Mouse (Mus musculus) hindbrain, postnatal 0 days (tissue): ENCODE measurements around the gene Zc2hc1c. TPM values are rescaled to one million over a fixed set of nuclear protein-coding genes. Genes with fewer than 3 reads are reported as not detected.
A peak's percentile ranks its signal among the peaks of the same experiment; 100 is the strongest.

Source experiments
- ATAC-seq: fragments of 200-750 bp; cut with Nextera tagmentation; 2 replicates; pipeline ENCODE4 v1.8.0; 2017; ENCODE audit warnings: mild to moderate bottlenecking, moderate TSS enrichment, moderate library complexity
- DNase-seq: peaks from one replicate; pipeline ENCODE4 v3.0.0-alpha.2; 2015; ENCODE audit warnings: low spot score
- H3K27ac ChIP-seq: fragments of 300-500 bp; sonication (generic); 2 replicates; pipeline ENCODE4 v1.5.1; 2014; ENCODE audit warnings: mild to moderate bottlenecking
- H3K27me3 ChIP-seq: fragments of 300-500 bp; sonication (generic); 2 replicates; pipeline ENCODE4 v1.6.1; 2014; ENCODE audit warnings: low read length, mixed read lengths; ENCODE audit not compliant: insufficient read depth
- H3K36me3 ChIP-seq: fragments of 300-500 bp; sonication (generic); 2 replicates; pipeline ENCODE4 v1.6.1; 2014; ENCODE audit warnings: low read length, mixed read lengths; ENCODE audit not compliant: insufficient read depth
- H3K4me1 ChIP-seq: fragments of 300-500 bp; sonication (generic); 2 replicates; pipeline ENCODE4 v1.6.1; 2014; ENCODE audit warnings: antibody characterized with exemption, low read length, mixed read lengths; ENCODE audit not compliant: insufficient read depth
- H3K4me2 ChIP-seq: fragments of 300-500 bp; sonication (generic); 2 replicates; pipeline ENCODE4 v1.6.1; 2014; ENCODE audit warnings: low read depth, mild to moderate bottlenecking, low read length, moderate library complexity, mixed read lengths
- H3K4me3 ChIP-seq: fragments of 300-500 bp; sonication (generic); 2 replicates; pipeline ENCODE4 v1.5.1; 2014; ENCODE audit warnings: low read length
- H3K9ac ChIP-seq: fragments of 300-500 bp; sonication (generic); replicated peaks from 2 replicates; pipeline ENCODE4 v1.6.1; 2014; ENCODE audit warnings: mild to moderate bottlenecking, low read length, moderate library complexity, mixed read lengths
- H3K9me3 ChIP-seq: fragments of 300-500 bp; sonication (generic); 2 replicates; pipeline ENCODE4 v1.6.1; 2016; ENCODE audit warnings: low read length, mixed read lengths
- CTCF ChIP-seq: IDR thresholded peaks from 2 replicates; pipeline ENCODE4 v1.5.1; 2016; ENCODE audit warnings: antibody characterized with exemption, control low read depth, low read depth
- WGBS: fragments of 180-500 bp; shearing (Covaris S2); extraction: QIAGEN DNeasy Blood & Tissue Kit; methylation state at CpG from one replicate; pipeline ENCODE4 v1.1.7; 2014; 5-methylcytosine and 5-hydroxymethylcytosine counted together
- polyA plus RNA-seq: library from polyadenylated mRNA; unstranded; fragments of >200 nt; fragmentation: Nextera tagmentation; extraction: Ambion mirVana; gene quantifications from 2 replicates; pipeline ENCODE4 v1.2.1, GENCODE M21; 2015
- total RNA-seq: library from RNA; depleted of rRNA; stranded (reverse); fragments of >200 nt; gene quantifications from 2 replicates; pipeline ENCODE4 v1.2.3, GENCODE M21; 2014

The Zc2hc1c gene
- total and polyA plus RNA-seq, 2 experiments from 2014 or later, result 1.1 to 1.4 TPM

DNA sequence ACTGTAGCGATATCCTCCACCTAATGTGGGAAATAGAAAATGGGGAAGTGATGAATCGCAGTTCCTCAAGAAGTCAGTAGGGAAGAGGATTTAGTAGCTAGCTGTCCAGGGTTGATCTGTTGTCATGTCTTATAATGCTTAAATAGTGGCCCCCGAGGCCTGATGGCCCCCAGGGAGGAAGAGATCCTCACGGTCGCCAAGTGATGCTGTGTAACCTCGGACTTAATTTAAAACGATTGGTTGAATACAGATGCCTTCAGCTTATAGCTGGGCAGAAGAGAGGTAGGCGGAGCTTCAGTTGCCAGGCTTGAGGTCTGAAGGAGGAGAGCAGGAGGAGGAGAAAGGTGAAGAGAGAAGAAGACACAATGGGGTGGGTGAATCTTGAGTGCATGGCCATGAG, 4.1 kb upstream of the Zc2hc1c start:
- Histone ChIP-seq H3K4me3 (no peak overlapping the region), H3K36me3 (no peaks in the 10 kb centered on the region), H3K4me2 (no peak overlapping the region), H3K9ac (no peak overlapping the region), H3K27me3 (no peaks in the 10 kb centered on the region), H3K4me1 (no peaks in the 10 kb centered on the region), H3K27ac (no peak overlapping the region), H3K9me3 (no peaks in the 10 kb centered on the region)
- DNase-seq (no peak), ATAC-seq (no peak)
- no peak for TF ChIP-seq CTCF
- WGBS, result 69% methylated on average over 8 of the region's 8 CpGs

- 93% methylated on average over 4 of the region's 4 CpGs for WGBS
These were observed 3.4 kb upstream of the Zc2hc1c start for GRCm38 (mm10) chr12:85284996-85285395.

GRCm38 (mm10) chr12:85286941-85287340, 1.4 kb upstream of the Zc2hc1c start:
- Histone ChIP-seq H3K27ac (no peak overlapping the region), H3K4me3 (no peak overlapping the region), H3K9ac (no peak overlapping the region), H3K36me3 (no peaks in the 10 kb centered on the region), H3K4me1 (no peaks in the 10 kb centered on the region), H3K27me3 (no peaks in the 10 kb centered on the region), H3K9me3 (no peaks in the 10 kb centered on the region), H3K4me2 (no peak overlapping the region)
- ATAC-seq (no peak), DNase-seq (peak; percentile 58)
- 28% methylated on average over 3 of the region's 5 CpGs for WGBS
- TF ChIP-seq CTCF, result peak; percentile 79

More at GRCm38 (mm10) chr12:85284996-85285395, 3.4 kb upstream of the Zc2hc1c start:
- no peaks in the 10 kb centered on the region for H3K27me3 ChIP-seq
- H3K27ac ChIP-seq, result no peak overlapping the region
- no peak overlapping the region for H3K9ac ChIP-seq
- DNase-seq, result no peak
- H3K36me3 ChIP-seq, result no peaks in the 10 kb centered on the region
- TF ChIP-seq CTCF, result no peak
- no peak overlapping the region for H3K4me3 ChIP-seq
- H3K9me3 ChIP-seq, result no peaks in the 10 kb centered on the region
- ATAC-seq, result no peak
- no peak overlapping the region for H3K4me2 ChIP-seq
- H3K4me1 ChIP-seq, result no peaks in the 10 kb centered on the region

DNA sequence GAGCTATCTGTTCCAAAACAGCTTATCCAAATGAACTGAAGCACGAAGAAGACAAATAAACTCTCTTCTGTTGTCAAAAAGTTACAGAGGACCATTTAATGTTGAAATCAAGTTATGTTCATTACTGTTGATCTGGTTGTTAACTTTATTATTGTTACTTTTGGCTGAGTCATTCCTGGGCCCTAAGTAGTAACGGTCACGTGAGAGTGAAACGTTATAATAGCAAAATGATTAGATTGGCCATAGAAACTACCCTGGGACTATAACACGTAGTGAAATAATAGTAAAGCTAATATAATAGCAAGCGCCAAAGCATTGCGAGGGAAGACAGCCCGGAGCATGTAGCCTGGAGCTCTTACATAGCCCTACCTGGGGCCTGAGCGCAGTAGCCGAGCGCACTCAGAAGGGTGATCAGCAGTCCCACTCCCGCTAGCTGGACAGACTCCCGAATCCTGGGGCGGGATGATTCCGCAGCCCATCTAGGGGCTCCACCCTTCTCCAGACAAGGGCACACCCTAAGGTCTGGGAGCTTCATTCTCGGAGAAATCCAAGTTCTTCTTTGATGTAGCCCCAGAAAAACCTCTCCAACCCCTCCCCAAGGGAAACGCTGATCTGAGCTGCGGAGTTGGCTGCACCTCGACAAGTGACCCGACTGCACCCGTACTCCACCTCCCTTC, 444 bp upstream of the Zc2hc1c start, which contains the start of gene Acyp1:
Gene Acyp1 (minus strand): TSS at position 630 of the 677 bp plus-strand sequence.
- Histone ChIP-seq H3K27me3 (no peaks in the 10 kb centered on the region), H3K36me3 (no peaks in the 10 kb centered on the region), H3K9me3 (no peaks in the 10 kb centered on the region), H3K4me3 (peak within 1 kb of the TSS; percentile 44), H3K9ac (peak within 1 kb of the TSS; percentile 40; the same call in 1 of the 2 replicates), H3K27ac (peak within 1 kb of the TSS; percentile 11; the same call in 1 of the 2 replicates), H3K4me2 (peak within 1 kb of the TSS; percentile 91), H3K4me1 (no peaks in the 10 kb centered on the region)
- DNase-seq, result no peak
- 10% methylated on average over 21 of the region's 21 CpGs for WGBS
- ATAC-seq, result peak; percentile 41
- no peak for TF ChIP-seq CTCF

DNA sequence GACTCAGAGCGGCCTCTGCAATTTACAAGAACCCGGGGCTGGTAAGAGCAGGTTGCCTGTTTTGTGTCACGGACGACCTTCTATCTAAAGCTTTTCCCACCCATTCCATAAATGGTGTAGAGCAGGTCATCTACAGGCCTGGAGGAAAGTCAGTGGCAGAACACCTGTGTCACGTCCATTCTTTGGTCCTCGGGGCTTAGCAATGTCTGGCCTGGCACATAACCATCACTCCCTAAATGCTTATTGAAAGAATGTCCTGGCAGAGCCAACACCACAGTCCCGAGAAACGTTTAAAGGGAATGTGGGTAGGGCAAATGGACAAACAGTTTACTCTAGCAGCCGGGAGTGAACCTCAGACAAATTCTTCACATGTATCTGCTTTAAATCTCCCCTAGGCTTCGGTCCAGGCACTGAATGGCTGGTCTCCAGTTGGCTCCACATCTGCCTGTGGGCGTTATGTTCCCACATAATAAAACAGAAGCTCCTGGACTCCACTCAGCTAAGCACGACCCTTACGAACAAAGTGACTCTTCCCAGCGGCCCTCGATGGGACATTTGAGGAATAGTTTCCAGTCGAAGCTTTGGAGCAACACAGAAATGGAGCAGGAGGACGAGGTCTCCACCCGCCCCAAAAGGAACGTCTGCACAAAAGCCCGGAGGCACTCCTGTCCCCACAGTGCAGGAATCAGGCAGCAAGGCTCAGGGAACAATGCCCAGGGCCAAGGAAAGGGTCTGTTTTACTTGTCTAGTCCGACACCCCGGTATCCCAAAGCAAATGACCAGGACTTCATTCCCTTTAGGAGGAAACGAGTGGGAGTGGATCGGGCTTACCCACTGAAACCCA, 988 bp downstream of the Zc2hc1c start:
- 52% methylated on average over 24 of the region's 24 CpGs for WGBS
- peak overlapping the region; percentile 44 for H3K4me3 ChIP-seq
- DNase-seq (peak; percentile 34), ATAC-seq (0 out of 2 replicates have a peak, but pooled peaks have one; percentile 3)
- H3K27ac ChIP-seq, result peak overlapping the region; percentile 11; the same call in 1 of the 2 replicates
- H3K9me3 ChIP-seq, result peaks cover 2% of the 10 kb centered on the region
- peak overlapping the region; percentile 91 for H3K4me2 ChIP-seq
- H3K4me1 ChIP-seq, result no peaks in the 10 kb centered on the region
- no peaks in the 10 kb centered on the region for H3K27me3 ChIP-seq
- no peak for TF ChIP-seq CTCF
- H3K9ac ChIP-seq, result peak overlapping the region; percentile 35; the same call in 1 of the 2 replicates
- no peaks in the 10 kb centered on the region for H3K36me3 ChIP-seq

DNA sequence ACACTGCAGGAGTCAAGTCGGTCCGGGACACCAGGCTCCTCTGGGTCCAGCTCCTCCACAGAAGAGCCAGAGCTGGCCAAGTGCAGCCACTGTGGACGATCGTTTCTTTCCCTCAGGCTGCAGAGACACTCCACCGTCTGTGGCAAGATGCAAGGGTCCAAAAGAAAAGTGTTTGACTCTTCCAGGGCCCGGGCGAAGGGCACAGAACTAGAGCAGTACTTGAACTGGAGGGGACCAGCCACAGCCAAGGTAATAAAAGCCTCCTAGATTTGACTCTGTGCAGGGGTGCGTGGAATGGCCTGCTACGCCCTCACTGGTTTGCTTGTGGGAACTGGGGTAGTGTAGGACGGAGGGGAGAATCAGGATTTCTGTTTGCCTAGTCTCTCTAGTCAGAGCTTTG, 2.2 kb downstream of the Zc2hc1c start:
- H3K36me3 ChIP-seq, result no peaks in the 10 kb centered on the region
- no peaks in the 10 kb centered on the region for H3K27me3 ChIP-seq
- DNase-seq, result no peak
- no peak overlapping the region for H3K9ac ChIP-seq
- no peaks in the 10 kb centered on the region for H3K4me1 ChIP-seq
- no peak overlapping the region for H3K27ac ChIP-seq
- ATAC-seq, result no peak
- H3K9me3 ChIP-seq, result peaks cover 4% of the 10 kb centered on the region
- TF ChIP-seq CTCF, result no peak
- H3K4me2 ChIP-seq, result no peak overlapping the region
- WGBS, result 81% methylated on average over 10 of the region's 10 CpGs
- no peak overlapping the region for H3K4me3 ChIP-seq
